Mouse (Mus musculus) midbrain, embryonic 14.5 days (tissue): ENCODE data around the gene Cwc22. TPM values are rescaled to one million over a fixed set of nuclear protein-coding genes. Genes with fewer than 3 reads are reported as not detected.

Source experiments
- ATAC-seq: fragments of 200-750 bp; cut with Nextera tagmentation; 2 replicates; pipeline ENCODE4 v1.8.0; 2017; ENCODE audit warnings: moderate number of reproducible peaks, moderate library complexity; ENCODE audit not compliant: low FRiP score, low TSS enrichment
- DNase-seq: peaks from one replicate; pipeline ENCODE4 v3.0.0-alpha.2; 2015
- H3K27ac ChIP-seq: fragments of 300-500 bp; sonication (generic); replicated peaks from 2 replicates; pipeline ENCODE4 v1.5.1; 2014; ENCODE audit warnings: mild to moderate bottlenecking, low read depth, low read length, moderate library complexity
- H3K27me3 ChIP-seq: fragments of 300-500 bp; sonication (generic); 2 replicates; pipeline ENCODE4 v1.6.1; 2014; ENCODE audit warnings: low read length, control low read depth, mixed read lengths; ENCODE audit not compliant: control insufficient read depth, insufficient read depth
- H3K36me3 ChIP-seq: fragments of 300-500 bp; sonication (generic); 2 replicates; pipeline ENCODE4 v1.6.1; 2014; ENCODE audit warnings: low read length, control low read depth; ENCODE audit not compliant: control insufficient read depth, insufficient read depth
- H3K4me1 ChIP-seq: fragments of 300-500 bp; sonication (generic); 2 replicates; pipeline ENCODE4 v1.6.1; 2014; ENCODE audit warnings: mild to moderate bottlenecking, antibody characterized with exemption, low read length, control low read depth; ENCODE audit not compliant: control insufficient read depth, insufficient read depth
- H3K4me2 ChIP-seq: fragments of 300-500 bp; sonication (generic); 2 replicates; pipeline ENCODE4 v1.6.1; 2014; ENCODE audit warnings: mild to moderate bottlenecking, low read length, moderate library complexity
- H3K4me3 ChIP-seq: fragments of 300-500 bp; sonication (generic); replicated peaks from 2 replicates; pipeline ENCODE4 v1.5.1; 2014; ENCODE audit warnings: low read depth, low read length
- H3K9ac ChIP-seq: fragments of 300-500 bp; sonication (generic); replicated peaks from 2 replicates; pipeline ENCODE4 v1.6.1; 2014; ENCODE audit warnings: mild to moderate bottlenecking, low read length, moderate library complexity
- H3K9me3 ChIP-seq: fragments of 300-500 bp; sonication (generic); 2 replicates; pipeline ENCODE4 v1.6.1; 2016; ENCODE audit warnings: low read length, control low read depth, mixed read lengths; ENCODE audit not compliant: control insufficient read depth
- WGBS: fragments of 180-500 bp; shearing (Covaris S2); extraction: QIAGEN DNeasy Blood & Tissue Kit; methylation state at CpG from one replicate; pipeline ENCODE4 v1.1.7; 2014; 5-methylcytosine and 5-hydroxymethylcytosine counted together
- polyA plus RNA-seq: library from polyadenylated mRNA; unstranded; fragments of >200 nt; fragmentation: Nextera tagmentation; extraction: Ambion mirVana; gene quantifications from 2 replicates; pipeline ENCODE4 v1.2.1, GENCODE M21; 2014

Cwc22 gene
- polyA plus RNA-seq, 1 experiment from 2014 or later, result 26.6 TPM

GRCm38 (mm10) chr2:77916586-77917359 is 29.4 kb downstream of the Cwc22 start:
- Histone ChIP-seq H3K4me2 (no peak overlapping the region), H3K9ac (no peak overlapping the region), H3K36me3 (peaks cover 73% of the 10 kb centered on the region), H3K27ac (no peak overlapping the region), H3K27me3 (no peaks in the 10 kb centered on the region), H3K4me3 (no peak overlapping the region), H3K4me1 (no peaks in the 10 kb centered on the region), H3K9me3 (no peaks in the 10 kb centered on the region)
- no peak for DNase-seq
- WGBS, result 89% methylated on average over 8 of the region's 8 CpGs
- ATAC-seq, result no peak

- H3K4me1 ChIP-seq, result no peaks in the 10 kb centered on the region
- 95% methylated on average over 8 of the region's 8 CpGs for WGBS
- H3K27ac ChIP-seq, result no peak overlapping the region
- no peak overlapping the region for H3K9ac ChIP-seq
- DNase-seq (no peak), ATAC-seq (no peak)
- H3K36me3 ChIP-seq, result peaks cover 69% of the 10 kb centered on the region
- no peak overlapping the region for H3K4me2 ChIP-seq
- H3K27me3 ChIP-seq, result no peaks in the 10 kb centered on the region
- H3K4me3 ChIP-seq, result no peak overlapping the region
- H3K9me3 ChIP-seq, result no peaks in the 10 kb centered on the region
Measured at GRCm38 (mm10) chr2:77915187-77915586, 31.0 kb downstream of the Cwc22 start.

GRCm38 (mm10) chr2:77913628-77914027 is 32.5 kb downstream of the Cwc22 start:
- Histone ChIP-seq H3K27ac (no peak overlapping the region), H3K9ac (no peak overlapping the region), H3K9me3 (no peaks in the 10 kb centered on the region), H3K4me2 (no peak overlapping the region), H3K4me3 (no peak overlapping the region), H3K27me3 (no peaks in the 10 kb centered on the region), H3K4me1 (no peaks in the 10 kb centered on the region), H3K36me3 (peaks cover 61% of the 10 kb centered on the region)
- WGBS, result 89% methylated on average over 2 of the region's 2 CpGs
- ATAC-seq (no peak), DNase-seq (no peak)

- Histone ChIP-seq H3K4me1 (no peaks in the 10 kb centered on the region), H3K9me3 (no peaks in the 10 kb centered on the region), H3K4me3 (no peak overlapping the region), H3K4me2 (no peak overlapping the region), H3K27ac (no peak overlapping the region), H3K27me3 (no peaks in the 10 kb centered on the region), H3K36me3 (peaks cover 65% of the 10 kb centered on the region), H3K9ac (no peak overlapping the region)
- ATAC-seq, result no peak
- WGBS, result 91% methylated on average over 4 of the region's 4 CpGs
- no peak for DNase-seq
Measured at GRCm38 (mm10) chr2:77912197-77912596, 34.0 kb downstream of the Cwc22 start.

- H3K27me3 ChIP-seq, result no peaks in the 10 kb centered on the region
- no peak for ATAC-seq
- H3K4me1 ChIP-seq, result no peaks in the 10 kb centered on the region
- WGBS, result 94% methylated on average over 2 of the region's 2 CpGs
- no peak overlapping the region for H3K9ac ChIP-seq
- no peak overlapping the region for H3K27ac ChIP-seq
- DNase-seq, result no peak
- no peak overlapping the region for H3K4me2 ChIP-seq
- H3K9me3 ChIP-seq, result no peaks in the 10 kb centered on the region
- peaks cover 65% of the 10 kb centered on the region for H3K36me3 ChIP-seq
- no peak overlapping the region for H3K4me3 ChIP-seq
Measured at GRCm38 (mm10) chr2:77911452-77911851, 34.7 kb downstream of the Cwc22 start.

- DNase-seq, result no peak
- Histone ChIP-seq H3K27me3 (no peaks in the 10 kb centered on the region), H3K4me1 (no peaks in the 10 kb centered on the region), H3K27ac (no peak overlapping the region), H3K9ac (no peak overlapping the region), H3K4me3 (no peak overlapping the region), H3K4me2 (no peak overlapping the region), H3K36me3 (peaks cover 62% of the 10 kb centered on the region), H3K9me3 (no peaks in the 10 kb centered on the region)
- no peak for ATAC-seq
- 85% methylated on average over 3 of the region's 3 CpGs for WGBS
Measured at GRCm38 (mm10) chr2:77910216-77910615, 36.0 kb downstream of the Cwc22 start.

- peaks cover 64% of the 10 kb centered on the region for H3K36me3 ChIP-seq
Measured at GRCm38 (mm10) chr2:77907164-77907563, 39.0 kb downstream of the Cwc22 start.

GRCm38 (mm10) chr2:77905023-77905422 is 41.2 kb downstream of the Cwc22 start:
- H3K4me1 ChIP-seq, result no peaks in the 10 kb centered on the region
- no peak overlapping the region for H3K9ac ChIP-seq
- DNase-seq (no peak), ATAC-seq (no peak)
- H3K4me3 ChIP-seq, result no peak overlapping the region
- no peaks in the 10 kb centered on the region for H3K27me3 ChIP-seq
- no peaks in the 10 kb centered on the region for H3K9me3 ChIP-seq
- no peak overlapping the region for H3K27ac ChIP-seq
- peaks cover 66% of the 10 kb centered on the region for H3K36me3 ChIP-seq
- no peak overlapping the region for H3K4me2 ChIP-seq
- 95% methylated on average over 7 of the region's 7 CpGs for WGBS

More at GRCm38 (mm10) chr2:77907164-77907563, 39.0 kb downstream of the Cwc22 start:
- H3K4me1 ChIP-seq, result no peaks in the 10 kb centered on the region
- H3K27ac ChIP-seq, result no peak overlapping the region
- DNase-seq, result no peak
- no peak for ATAC-seq
- H3K4me3 ChIP-seq, result no peak overlapping the region
- no peak overlapping the region for H3K9ac ChIP-seq
- H3K27me3 ChIP-seq, result no peaks in the 10 kb centered on the region
- 95% methylated on average over 3 of the region's 3 CpGs for whole genome bisulfite sequencing
- H3K9me3 ChIP-seq, result no peaks in the 10 kb centered on the region
- no peak overlapping the region for H3K4me2 ChIP-seq

GRCm38 (mm10) chr2:77904495-77904894 is 41.7 kb downstream of the Cwc22 start:
- WGBS, result 96% methylated on average over 10 of the region's 10 CpGs
- H3K36me3 ChIP-seq, result peaks cover 71% of the 10 kb centered on the region
- ATAC-seq, result no peak
- H3K9me3 ChIP-seq, result no peaks in the 10 kb centered on the region
- H3K9ac ChIP-seq, result no peak overlapping the region
- DNase-seq, result no peak
- no peaks in the 10 kb centered on the region for H3K27me3 ChIP-seq
- H3K27ac ChIP-seq, result no peak overlapping the region
- no peak overlapping the region for H3K4me3 ChIP-seq
- no peaks in the 10 kb centered on the region for H3K4me1 ChIP-seq
- no peak overlapping the region for H3K4me2 ChIP-seq
